Comparison of ENCODE assay signal across 14 mouse cellular contexts in genomic region chr6:17286381-17286780, GRCm38 (mm10). TPM values are rescaled to one million over a fixed set of nuclear protein-coding genes. Genes with fewer than 3 reads are reported as not detected.
A peak's percentile ranks its signal among the peaks of the same experiment; 100 is the strongest.
DNase-seq lines count a peak whose midpoint lies in the region.
"Had no signal": no experiment of that assay in that cellular context is flagged by ENCODE, and none has a peak within 500 bp of the region (broad histone marks: within the 10 kb centered on the region; RNA-seq: fewer than 3 reads in every experiment).

No protein-coding gene starts in this region.

- H3K27ac ChIP-seq in brown adipose tissue, adult 24 weeks (replicated peaks; ENCODE audit: low read depth, low read length): 0 out of 2 replicates have a peak overlapping the region, but pooled peaks have one; percentile 44
- H3K27ac ChIP-seq in macrophage: peak overlapping the region; percentile 36
- H3K27ac ChIP-seq: intestine, embryonic 15.5 days; left cerebral cortex, adult 2 months; limb, embryonic 13.5 days; neural tube, embryonic 12.5 days had no signal

- peaks cover 14% of the 10 kb centered on the region for H3K4me1 ChIP-seq in brown adipose tissue, adult 24 weeks (ENCODE audit: control insufficient read depth, insufficient read depth, insufficient read length, low read length)

- H3K36me3 ChIP-seq in macrophage (ENCODE audit: inconsistent target): no peaks in the 10 kb centered on the region
- H3K36me3 ChIP-seq: intestine, embryonic 15.5 days; limb, embryonic 13.5 days; neural tube, embryonic 12.5 days had no signal

- peaks cover 17% of the 10 kb centered on the region for H3K79me2 ChIP-seq in macrophage (ENCODE audit: inconsistent target)

- no peak overlapping the region for H3K4me3 ChIP-seq in brown adipose tissue, adult 24 weeks (ENCODE audit: insufficient read depth, low read depth, low read length)
- H3K4me3 ChIP-seq in macrophage (ENCODE audit: inconsistent target): no peak overlapping the region
- H3K4me3 ChIP-seq: intestine, embryonic 15.5 days; left cerebral cortex, adult 2 months; limb, embryonic 13.5 days; neural tube, embryonic 12.5 days had no signal

- 40% methylated on average over 4 of the region's 4 CpGs for WGBS in macrophage (ENCODE audit: missing documents)

- DNase-seq in heart, adult 9 months (ENCODE audit: low spot score in 2 of 2): peak; percentile 18 to 53
- no peak for DNase-seq in heart, postnatal 4 days
- peak; percentile 11 for DNase-seq in A20 (ENCODE audit: low read depth, low spot score)
- DNase-seq in cerebellum, adult 9-11 months: no peak
- no peak for DNase-seq in right cerebral cortex, postnatal 25 days
- no peak for DNase-seq in adrenal gland, postnatal 25 days
- DNase-seq: cerebellum, adult 8-10 months; midbrain, embryonic 14.5 days had no signal

RNA-seq across cellular contexts. Expression of gene Cav2, which starts 5.4 kb away (rescaled TPM):
- total RNA-seq in heart, postnatal 4 days (2021): 10 to 100 TPM; 51.3 to 54.4 TPM
- 223 and 244 TPM in 2 replicates for polyA plus RNA-seq in brown adipose tissue, adult 24 weeks (2012; ENCODE audit: insufficient read depth, insufficient read length, missing spikeins)
- 10 to 100 TPM in 7 of 26 experiments, 1 to 10 TPM in 18, not detected in 1; 1.3 to 40.5 (median 7.0) TPM for total RNA-seq in macrophage (2018; cell fraction: chromatin; rRNA removed)
- 10 to 100 TPM; 14.1 to 31.0 (median 24.0) TPM for total RNA-seq in macrophage (2018; cell fraction: cytosol; rRNA removed)
- total RNA-seq in macrophage (2018; cell fraction: nucleus; rRNA removed): 10 to 100 TPM in 16 of 26 experiments, 1 to 10 TPM in 10; 2.8 to 27.0 (median 11.8) TPM
- 15.1 to 55.7 TPM (median 24.4 TPM) in 3 replicates for polyA plus RNA-seq in macrophage (2018)
- 34.6 and 37.6 TPM in 2 replicates for total RNA-seq in adrenal gland, postnatal 25 days (2021)

RNA-seq across cellular contexts. Expression of gene Cav1, which starts 19.8 kb away (rescaled TPM):
- total RNA-seq in heart, postnatal 4 days (2021): 100 to 1,000 TPM; 462 to 484 TPM
- 735 and 867 TPM in 2 replicates for polyA plus RNA-seq in brown adipose tissue, adult 24 weeks (2012; ENCODE audit: insufficient read depth, insufficient read length, missing spikeins)
- total RNA-seq in macrophage (2018; cell fraction: chromatin; rRNA removed): 10 to 100 TPM in 6 of 26 experiments, 1 to 10 TPM in 6, not detected in 14; 1.1 to 60.3 (median 11.5) TPM
- 10 to 100 TPM in 2 of 26 experiments, 1 to 10 TPM in 4, under 1 TPM in 18, not detected in 2; 0.03 to 26.7 (median 0.22) TPM for total RNA-seq in macrophage (2018; cell fraction: cytosol; rRNA removed)
- total RNA-seq in macrophage (2018; cell fraction: nucleus; rRNA removed): 10 to 100 TPM in 4 of 26 experiments, 1 to 10 TPM in 6, under 1 TPM in 4, not detected in 12; 0.18 to 25.7 (median 3.3) TPM
- polyA plus RNA-seq in macrophage (2018): 0.07 to 0.72 TPM (median 0.21 TPM) in 3 replicates
- total RNA-seq in adrenal gland, postnatal 25 days (2021): 90.9 and 95.2 TPM in 2 replicates

Comparison
In these comparisons a context has a peak if more than half of its experiments do, and no peak if none do; other contexts are left out.
1. DNase-seq: peak in heart, adult 9 months (2 of 2) and A20 (single experiment); none in heart, postnatal 4 days (single experiment), cerebellum, adult 9-11 months (single experiment), right cerebral cortex, postnatal 25 days (single experiment) and adrenal gland, postnatal 25 days (single experiment).